Comparison of ENCODE assay signal across 25 mouse cellular contexts in the genomic region with DNA sequence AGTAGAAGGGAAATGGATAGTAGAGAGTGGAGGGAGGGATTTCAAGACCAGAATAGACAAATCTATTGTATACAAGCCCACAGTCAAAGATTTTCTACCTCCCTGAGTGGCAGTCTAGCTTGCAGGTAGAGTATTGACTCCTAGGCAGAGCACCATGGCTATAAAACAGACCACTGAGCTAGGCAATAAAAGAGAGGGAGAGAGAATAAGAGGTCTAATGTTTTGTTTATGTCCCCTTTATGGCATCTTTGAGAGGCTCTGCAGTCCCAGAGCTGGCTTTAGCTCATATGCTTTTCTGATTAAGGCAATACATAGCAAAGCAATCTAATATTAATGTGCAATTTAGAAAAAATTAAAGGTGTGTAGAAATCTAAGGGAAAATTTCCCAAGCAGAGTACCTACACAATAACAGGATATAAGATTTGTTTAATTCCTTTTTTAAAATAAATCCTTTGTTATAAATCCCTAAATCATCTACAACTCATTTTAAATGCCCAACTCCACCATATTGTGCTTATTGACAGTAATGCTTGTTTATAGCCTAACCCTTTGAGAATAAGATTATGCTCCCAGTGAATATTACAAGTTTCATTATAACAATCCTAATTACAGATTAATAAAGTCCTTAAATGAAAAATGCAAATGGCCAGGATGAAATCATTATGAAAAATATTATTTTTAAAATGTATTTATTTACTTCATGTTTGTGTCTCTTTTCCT.
"Had no signal": no experiment of that assay in that cellular context is flagged by ENCODE, and none has a peak within 500 bp of the region (broad histone marks: within the 10 kb centered on the region; RNA-seq: fewer than 3 reads in every experiment).

No protein-coding gene starts in this region.

- H3K27ac ChIP-seq: heart, adult 2 months; heart, embryonic 13.5 days; heart, embryonic 15.5 days; hindbrain, embryonic 12.5 days; hindbrain, embryonic 15.5 days; kidney, embryonic 15.5 days; kidney, postnatal 0 days; limb, embryonic 13.5 days; limb, embryonic 15.5 days had no signal

- H3K36me3 ChIP-seq: heart, embryonic 13.5 days; heart, embryonic 15.5 days; hindbrain, embryonic 12.5 days; hindbrain, embryonic 15.5 days; kidney, embryonic 15.5 days; limb, embryonic 13.5 days; limb, embryonic 15.5 days had no signal

- H3K9me3 ChIP-seq: heart, embryonic 13.5 days; heart, embryonic 15.5 days; hindbrain, embryonic 12.5 days; hindbrain, embryonic 15.5 days; kidney, embryonic 15.5 days; limb, embryonic 13.5 days; limb, embryonic 15.5 days had no signal

- DNase-seq: forebrain, postnatal 0 days; gastrocnemius, postnatal 14 days; gastrocnemius, postnatal 36 days; heart, adult 11 months; heart, adult 2 months; heart, postnatal 14 days; heart, postnatal 36 days; kidney, adult 11 months; kidney, adult 2 months; kidney, adult 9 months; kidney, postnatal 14 days; kidney, postnatal 36 days; layer of hippocampus, adult 9-11 months; layer of hippocampus, postnatal 36 days; left cerebral cortex, postnatal 4 days had no signal

- H3K9ac ChIP-seq: forebrain, postnatal 0 days; heart, embryonic 13.5 days; heart, embryonic 15.5 days; hindbrain, embryonic 12.5 days; hindbrain, embryonic 15.5 days; kidney, embryonic 15.5 days; limb, embryonic 13.5 days; limb, embryonic 15.5 days had no signal

- ATAC-seq: forebrain, postnatal 0 days; intestine, embryonic 16.5 days had no signal

- H3K27me3 ChIP-seq: heart, embryonic 13.5 days; heart, embryonic 15.5 days; hindbrain, embryonic 12.5 days; hindbrain, embryonic 15.5 days; kidney, embryonic 15.5 days; limb, embryonic 13.5 days; limb, embryonic 15.5 days had no signal

- H3K4me2 ChIP-seq: heart, embryonic 11.5 days; heart, embryonic 13.5 days; heart, embryonic 15.5 days; hindbrain, embryonic 12.5 days; hindbrain, embryonic 15.5 days; kidney, embryonic 15.5 days; limb, embryonic 13.5 days; limb, embryonic 15.5 days had no signal

- H3K4me1 ChIP-seq: heart, embryonic 13.5 days; heart, embryonic 15.5 days; hindbrain, embryonic 12.5 days; hindbrain, embryonic 15.5 days; kidney, embryonic 15.5 days; limb, embryonic 13.5 days; limb, embryonic 15.5 days had no signal

- H3K4me3 ChIP-seq: heart, adult 2 months; heart, embryonic 13.5 days; heart, embryonic 15.5 days; hindbrain, embryonic 12.5 days; hindbrain, embryonic 15.5 days; kidney, embryonic 15.5 days; limb, embryonic 13.5 days; limb, embryonic 15.5 days had no signal
